Mouse (Mus musculus) megakaryocyte, adult 5-6 weeks (primary cell): ENCODE results near the gene Morn3. TPM values are rescaled to one million over a fixed set of nuclear protein-coding genes. Genes with fewer than 3 reads are reported as not detected.

Experiments
- ATAC-seq: 2 replicates; pipeline ENCODE4 v1.8.0; 2016; ENCODE audit warnings: mild to moderate bottlenecking, inconsistent platforms; ENCODE audit not compliant: poor library complexity, severe bottlenecking
- total RNA-seq, 2 experiments: library from RNA; stranded (forward) in 1 of 2; stranded (reverse) in 1 of 2; fragments of 153-499, 151-499 nt in 1 of 2; fragments of 221-1000, 200-1000 nt in 1 of 2; gene quantifications; 2 replicates each; pipeline versions ENCODE4 v1.2.3 to v1.2.4; 2015 to 2017

Morn3 gene
- total RNA-seq, 2 experiments from 2014 or later, result not detected

DNA sequence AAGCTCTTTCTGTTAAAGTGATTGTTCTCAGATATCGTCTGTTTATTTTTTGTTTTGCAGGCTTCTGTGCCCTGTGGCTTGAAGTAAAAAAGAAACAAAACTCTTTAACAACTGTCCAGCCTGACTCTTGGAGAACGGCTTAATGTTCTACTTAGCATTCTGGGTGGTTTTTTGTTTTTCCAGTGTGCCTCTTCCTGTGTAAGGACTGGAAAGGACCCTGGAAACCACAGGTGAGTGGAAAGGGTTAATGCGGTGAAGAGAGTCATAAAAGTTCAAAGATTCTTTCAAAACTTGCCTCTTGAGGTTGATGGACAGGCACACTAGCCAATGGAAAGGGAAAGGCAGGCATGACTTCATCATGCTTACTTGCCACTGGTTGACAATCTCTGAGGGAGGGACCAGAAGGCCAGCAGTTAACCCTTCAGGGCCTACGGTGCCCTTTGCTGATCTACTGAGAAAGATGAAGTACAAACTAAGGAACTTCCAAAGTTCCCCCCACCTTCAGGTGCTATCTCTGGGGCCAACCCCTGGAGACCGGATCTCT, 52.4 kb downstream of the Morn3 start:
- ATAC-seq, result peak; percentile 67

DNA sequence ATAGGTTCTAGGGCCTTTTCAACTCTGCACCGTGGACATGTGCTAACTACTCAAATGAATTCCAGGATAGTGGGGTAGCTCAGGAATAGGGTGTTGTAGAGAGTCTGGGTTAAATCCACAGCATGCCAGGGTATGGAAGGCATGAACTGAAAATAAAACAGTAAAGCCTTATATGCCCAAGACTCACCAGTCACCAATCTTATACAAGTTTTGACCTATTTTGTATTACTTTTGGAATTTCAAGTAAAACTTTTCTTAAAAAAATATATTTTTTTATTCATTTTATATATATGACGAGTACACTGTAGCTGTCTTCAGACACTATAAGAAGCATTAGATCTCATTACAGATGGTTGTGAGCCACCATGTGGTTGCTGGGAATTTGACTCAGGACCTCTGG, 53.0 kb downstream of the Morn3 start:
- ATAC-seq, result no peak

DNA sequence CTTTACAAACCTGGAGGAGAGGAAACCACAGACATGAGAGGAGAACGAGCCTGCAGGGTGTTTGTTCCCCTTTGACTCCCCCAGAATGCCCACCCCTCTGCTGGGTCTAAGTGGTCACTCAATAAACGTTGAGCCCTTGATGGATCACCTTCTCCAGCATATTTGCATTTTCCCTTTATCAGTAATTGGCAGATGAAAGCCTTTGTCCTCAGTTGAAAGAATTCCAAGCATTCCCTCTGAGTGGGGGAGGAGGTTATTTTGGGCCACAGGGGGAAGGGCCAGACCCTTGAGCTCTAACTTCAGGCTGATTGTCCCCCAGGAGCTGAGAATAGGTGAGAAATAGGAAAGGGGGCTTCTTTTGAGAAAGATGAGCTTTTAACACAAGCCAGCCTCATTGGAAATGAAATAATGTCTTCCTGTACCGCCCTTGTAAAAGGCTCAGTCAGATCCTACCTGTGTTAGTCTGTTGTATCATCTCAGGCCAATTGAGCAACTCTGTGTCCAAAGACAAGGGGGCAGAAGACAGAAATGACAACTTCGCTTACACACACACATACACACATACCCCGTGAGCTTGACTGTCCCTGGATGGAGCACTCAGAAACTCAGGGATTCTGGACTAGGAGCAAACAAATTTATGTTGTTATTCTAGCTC, 55.3 kb downstream of the Morn3 start:
- no peak for ATAC-seq

DNA sequence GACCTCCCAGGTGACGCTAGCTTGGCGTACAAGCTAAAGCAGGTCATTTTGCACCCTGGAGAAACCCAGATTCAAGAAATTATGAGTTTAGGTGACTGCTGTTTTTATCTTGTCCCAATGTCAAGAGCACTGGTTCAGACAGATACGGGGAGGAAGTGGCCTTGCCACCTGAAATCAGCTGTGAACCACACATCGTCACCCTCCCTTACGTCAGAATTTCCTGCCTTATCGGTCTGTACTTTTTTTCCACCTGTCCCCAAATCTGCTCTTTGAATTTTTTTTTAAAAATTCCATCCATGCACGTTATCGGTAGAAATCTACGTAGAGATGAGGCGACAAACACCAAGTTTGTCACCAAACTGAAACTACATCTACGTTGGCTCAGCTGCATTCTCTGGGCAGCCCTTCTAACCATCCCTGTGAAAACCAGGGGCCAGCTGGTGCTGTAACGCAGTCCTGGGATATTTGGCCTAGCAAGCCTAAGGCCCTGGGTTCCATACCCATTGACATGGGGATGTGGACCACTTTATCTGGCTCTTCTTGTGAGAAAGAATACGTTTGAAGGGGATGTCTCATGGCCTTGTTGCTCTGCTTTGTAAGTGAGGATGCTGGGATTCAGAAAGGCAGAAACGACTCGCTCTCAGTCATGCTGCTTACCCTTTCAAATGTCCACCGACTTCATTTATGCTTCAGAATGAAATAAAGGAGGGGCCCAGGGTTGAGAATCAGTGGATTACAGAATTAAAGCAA, 56.2 kb downstream of the Morn3 start:
- peak; percentile 65 for ATAC-seq

DNA sequence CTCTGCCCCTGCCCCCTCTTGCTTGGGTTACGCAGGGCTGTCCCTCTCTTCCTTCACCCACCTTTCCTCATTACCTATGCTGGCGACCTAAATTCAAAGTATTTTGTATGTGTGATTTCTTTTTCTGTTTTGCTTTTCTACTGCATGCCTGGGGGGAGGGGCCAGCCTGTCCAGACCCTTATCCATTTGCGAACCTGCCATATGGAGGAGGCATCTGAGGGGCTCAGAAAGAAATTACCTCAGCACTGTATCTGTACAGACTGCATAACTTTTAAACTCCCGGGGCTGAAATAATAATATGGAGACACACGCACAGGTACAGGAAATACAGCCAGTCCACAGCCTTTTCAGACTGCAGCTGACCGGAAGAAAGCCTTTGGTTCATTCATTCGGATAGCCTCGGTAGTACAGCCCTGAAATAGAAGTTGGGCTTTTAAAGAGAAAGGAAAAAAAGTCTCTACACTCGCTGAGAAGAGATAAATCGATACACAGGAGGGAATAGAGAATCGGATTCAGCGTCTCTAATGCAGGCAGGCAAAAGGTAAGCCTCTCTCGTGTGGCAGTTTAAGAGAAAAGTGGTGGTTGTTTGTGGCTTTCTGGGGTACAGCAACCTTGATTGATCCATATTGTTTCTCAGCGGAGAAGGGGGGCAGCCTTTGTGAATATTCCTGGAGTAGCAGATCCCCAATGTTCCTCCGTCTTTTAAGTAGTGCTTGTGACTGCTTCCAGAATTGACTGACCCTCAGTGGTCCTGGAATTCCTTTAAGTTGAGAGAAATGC, 57.1 kb downstream of the Morn3 start, which contains the start of gene Kdm2b:
Gene Kdm2b, minus strand, starts transcription at position 273 of the 780 bp plus-strand sequence.
- no peak for ATAC-seq

DNA sequence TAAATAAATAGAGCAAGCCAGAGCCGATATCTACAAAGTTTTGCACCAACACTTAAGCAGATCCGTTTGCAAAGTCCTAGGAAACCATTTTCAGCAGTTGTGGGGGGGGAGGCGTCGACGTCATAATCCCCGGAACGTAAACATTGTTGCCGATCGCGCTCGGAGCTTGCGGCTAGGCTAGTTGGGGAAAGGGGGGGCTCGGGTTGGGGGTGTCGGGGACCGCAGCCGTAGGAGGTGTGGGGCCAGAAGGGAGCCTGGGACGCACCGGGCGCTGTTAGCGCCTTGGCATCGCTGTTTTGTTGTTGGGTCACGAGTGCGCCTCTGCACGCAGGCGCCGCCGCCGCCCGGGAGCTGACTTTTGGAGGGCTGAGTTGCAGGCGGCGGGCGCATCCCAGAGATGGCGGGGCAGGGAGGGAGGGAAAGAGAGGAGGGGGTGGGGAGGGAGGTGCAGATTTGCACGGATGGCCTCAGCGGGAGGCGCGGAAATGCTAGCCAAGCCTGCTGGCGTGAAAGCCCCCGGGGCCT, 57.8 kb downstream of the Morn3 start:
- peak; percentile 52 for ATAC-seq

DNA sequence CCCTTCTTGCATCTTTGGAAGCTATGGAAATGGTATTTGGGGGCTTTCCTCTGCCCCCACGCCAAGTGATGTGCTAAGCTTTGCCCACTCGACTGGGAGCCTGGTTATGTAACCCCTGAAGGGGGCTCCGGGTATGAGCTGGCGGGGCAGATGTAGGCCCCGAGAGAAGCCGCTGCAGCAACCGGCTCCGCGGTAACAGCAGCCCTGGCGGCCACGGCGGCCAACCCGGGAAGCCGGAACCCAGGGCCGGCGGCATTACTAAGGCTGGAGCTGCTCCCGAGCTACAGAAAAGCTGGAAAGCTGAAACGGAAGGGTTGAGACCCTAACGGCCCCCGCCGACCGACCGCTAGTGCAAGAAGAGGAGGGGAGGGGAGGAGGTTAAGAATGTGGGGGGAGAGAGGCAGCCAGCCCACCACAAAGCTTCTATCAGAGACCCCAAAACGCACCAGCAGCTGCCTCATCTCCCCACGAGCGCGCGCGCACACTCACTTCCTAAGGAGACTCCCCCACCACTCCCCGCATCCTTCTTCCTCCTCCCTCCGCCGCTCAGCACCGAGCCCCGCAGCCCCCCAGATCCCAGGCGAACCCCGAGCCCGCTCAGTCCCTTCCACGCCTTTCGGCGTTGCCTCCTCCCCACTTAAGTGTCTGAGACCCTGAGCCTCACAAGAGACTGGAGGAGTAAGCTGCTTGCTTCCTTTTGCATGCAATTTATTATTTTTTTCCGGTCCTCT, 58.6 kb downstream of the Morn3 start:
- peak; percentile 26; the same call in 1 of the 2 replicates for ATAC-seq

DNA sequence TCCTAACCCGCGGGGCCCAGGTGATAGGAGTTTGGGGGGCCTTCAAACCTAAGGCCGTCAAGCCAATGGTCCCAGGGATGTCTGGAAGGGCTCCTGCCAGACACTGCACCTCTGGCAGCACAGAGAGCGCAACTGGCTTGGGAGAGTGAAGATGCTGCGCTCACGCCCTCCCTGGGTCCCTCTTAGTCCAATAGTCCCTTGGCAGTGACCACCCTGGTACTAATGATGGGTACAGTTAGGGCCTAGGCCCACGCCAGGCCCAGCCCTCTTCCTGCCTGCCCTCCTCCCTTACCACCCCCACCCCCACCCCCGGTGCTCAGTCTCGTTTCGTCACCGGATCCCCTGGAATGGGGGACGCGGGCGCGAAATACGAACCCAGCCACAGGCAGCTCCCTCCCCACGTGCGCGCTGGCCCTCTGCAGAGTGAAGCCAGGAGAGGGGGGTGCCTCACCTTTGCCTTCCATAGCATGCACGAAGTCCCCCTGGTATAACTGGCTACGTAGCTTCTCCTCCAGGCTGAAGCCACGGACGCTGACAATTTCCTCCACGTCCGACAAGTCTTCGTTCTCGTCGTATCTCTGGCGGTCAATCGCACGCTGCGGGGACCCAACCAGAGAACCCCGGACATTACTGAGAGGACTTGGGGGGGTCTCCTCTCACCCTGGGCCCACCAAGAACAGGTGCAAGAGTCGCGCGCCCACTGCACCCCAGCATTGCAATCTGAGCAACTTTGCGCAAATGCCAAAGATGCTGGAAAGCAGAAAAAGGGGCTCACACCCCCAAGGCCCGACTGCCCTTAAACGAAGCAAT, 59.4 kb downstream of the Morn3 start:
- ATAC-seq, result no peak

DNA sequence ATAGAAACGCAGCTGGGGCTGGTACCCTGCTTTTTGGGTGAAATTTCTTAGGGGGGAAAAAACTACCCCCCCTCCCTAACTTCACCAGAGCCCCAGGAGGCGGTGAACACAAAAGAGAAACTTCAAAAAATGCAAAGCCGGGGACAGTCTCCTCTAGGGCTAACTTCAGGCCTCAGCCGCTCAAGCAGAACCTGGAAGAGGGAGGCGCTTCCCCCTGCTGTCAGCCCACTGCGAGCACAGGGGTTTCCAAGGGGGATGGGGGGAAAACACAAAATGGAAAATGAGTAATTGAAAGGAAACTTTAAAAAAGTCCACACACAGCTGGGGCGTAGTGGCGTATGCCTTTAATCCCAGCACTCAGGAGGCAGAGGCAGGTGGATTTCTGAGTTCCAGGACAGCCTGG, 60.7 kb downstream of the Morn3 start:
- no peak for ATAC-seq

Other genes with a start within 250 kb of the Morn3 start
- 152 and 159 TPM in 2 replicates for gene Anapc5, start 225.7 kb downstream of the Morn3 start, total RNA-seq (2015)
- gene Anapc5, start 225.7 kb downstream of the Morn3 start, total RNA-seq (2017), result 243 and 247 TPM in 2 replicates
- 10.5 and 13.5 TPM in 2 replicates for gene Rnf34, start 197.0 kb downstream of the Morn3 start, total RNA-seq (2015)
- gene Rnf34, start 197.0 kb downstream of the Morn3 start, total RNA-seq (2017), result 25.2 and 25.3 TPM in 2 replicates
- gene Kdm2b, start 57.2 kb downstream of the Morn3 start, total RNA-seq (2015), result 29.1 and 38.3 TPM in 2 replicates
- gene Kdm2b, start 57.2 kb downstream of the Morn3 start, total RNA-seq (2017), result 31.6 and 38.6 TPM in 2 replicates
- 80.5 and 87.4 TPM in 2 replicates for gene Orai1, start 31.9 kb downstream of the Morn3 start, total RNA-seq (2015)
- gene Orai1, start 31.9 kb downstream of the Morn3 start, total RNA-seq (2017), result 21.0 and 21.8 TPM in 2 replicates
- gene Tmem120b, start 21.4 kb upstream of the Morn3 start, total RNA-seq (2015), result 0.87 and 2.5 TPM in 2 replicates
- 0.29 and 1.3 TPM in 2 replicates for gene Tmem120b, start 21.4 kb upstream of the Morn3 start, total RNA-seq (2017)
- gene Rhof, start 85.7 kb upstream of the Morn3 start, total RNA-seq (2015), result 5.4 and 7.6 TPM in 2 replicates
- gene Rhof, start 85.7 kb upstream of the Morn3 start, total RNA-seq (2017), result 6.4 and 6.5 TPM in 2 replicates
- 40.4 and 44.9 TPM in 2 replicates for gene Setd1b, start 95.2 kb upstream of the Morn3 start, total RNA-seq (2015)
- 4.1 and 8.7 TPM in 2 replicates for gene Setd1b, start 95.2 kb upstream of the Morn3 start, total RNA-seq (2017)
- 14.0 and 24.6 TPM in 2 replicates for gene Psmd9, start 122.4 kb upstream of the Morn3 start, total RNA-seq (2015)
- gene Psmd9, start 122.4 kb upstream of the Morn3 start, total RNA-seq (2017), result 9.6 and 20.4 TPM in 2 replicates
- not detected in 2 replicates for gene Hpd, start 135.7 kb upstream of the Morn3 start, total RNA-seq (2015)
- gene Hpd, start 135.7 kb upstream of the Morn3 start, total RNA-seq (2017), result not detected in 2 replicates
- 0.29 TPM in 1 of 2 replicates, not detected in the other for gene Wdr66, start 205.1 kb upstream of the Morn3 start, total RNA-seq (2015)
- not detected in 2 replicates for gene Wdr66, start 205.1 kb upstream of the Morn3 start, total RNA-seq (2017)